Mouse (Mus musculus): ENCODE data around the gene Il21r. TPM values are rescaled to one million over a fixed set of nuclear protein-coding genes. Genes with fewer than 3 reads are reported as not detected.

Gene Il21r
- polyA plus RNA-seq, 1 experiment: 8.8 TPM

DNA sequence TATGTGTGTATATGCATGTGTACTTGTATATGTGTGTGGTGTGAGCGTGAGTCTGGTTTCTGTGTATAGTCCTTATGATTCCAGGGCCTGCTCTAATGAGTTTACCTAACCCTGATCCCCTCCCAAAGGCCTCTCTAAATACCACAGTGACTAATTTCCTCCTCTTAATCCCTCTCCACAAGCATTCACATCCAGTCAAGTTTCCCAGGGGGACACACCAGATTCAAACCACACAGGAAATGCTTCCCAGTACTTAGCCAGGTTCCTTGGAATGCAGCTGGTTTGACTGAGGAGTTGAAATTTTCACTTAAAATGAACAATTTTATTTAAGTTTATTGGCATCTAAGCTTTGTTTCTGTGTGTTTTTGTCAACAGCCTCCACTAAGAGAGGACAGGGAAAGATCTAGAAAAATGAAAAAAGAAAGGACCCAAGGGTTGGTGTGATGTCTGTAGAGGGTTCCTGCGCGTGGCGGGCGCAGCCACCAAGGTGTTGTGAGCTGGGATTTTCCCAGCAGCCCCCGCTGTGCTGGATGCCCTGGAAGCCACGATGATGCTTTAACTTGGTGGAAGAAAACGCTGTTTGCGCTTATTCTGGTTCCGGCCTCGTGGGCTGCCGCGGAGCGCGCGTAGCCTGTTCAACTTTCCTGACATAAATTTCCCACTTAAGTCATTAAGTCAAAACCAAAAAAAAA is 22.5 kb upstream of the Il21r start:
- peaks cover 25% of the 10 kb centered on the region for H3K4me1 ChIP-seq (ENCODE audit: control insufficient read depth, insufficient read depth, low read length)
- DNase-seq: no peak
- no peak for TF ChIP-seq CTCF (IDR thresholded peaks at IDR 0.05; ENCODE audit: insufficient read depth, low read length)
- H3K4me3 ChIP-seq (replicated peaks; ENCODE audit: extremely low read depth, low read depth, low read length): no peak overlapping the region
- WGBS: 5% methylated on average over 16 of the region's 16 CpGs

DNA sequence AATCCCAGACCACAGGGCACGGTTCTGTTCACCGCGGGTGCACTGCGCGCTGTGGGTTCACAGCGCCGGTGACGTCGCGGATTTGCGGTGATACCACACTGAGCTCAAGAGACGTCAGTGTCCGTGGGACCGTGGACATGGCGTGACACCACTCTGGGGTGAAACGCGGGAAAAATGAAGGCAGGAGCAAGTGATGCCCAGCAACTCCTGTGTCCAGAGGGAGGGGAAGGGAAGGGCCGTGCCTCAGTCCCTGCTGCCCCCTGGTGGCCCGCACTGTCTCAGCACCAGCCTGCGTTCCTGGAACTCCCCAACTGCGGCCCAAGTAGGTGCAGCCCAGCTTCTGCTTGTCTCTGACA is 21.9 kb upstream of the Il21r start:
- DNase-seq: peak; percentile 88
- peak; percentile 12; the same call in 1 of the 2 replicates for TF ChIP-seq POLR2A (IDR thresholded peaks at IDR 0.05; ENCODE audit: borderline replicate concordance, extremely low read depth, low read depth, low read length)
- peak; percentile 91 for TF ChIP-seq CTCF (IDR thresholded peaks at IDR 0.05; ENCODE audit: insufficient read depth, low read length)
- 1% methylated on average over 21 of the region's 21 CpGs for WGBS
- peak overlapping the region; percentile 54 for H3K4me3 ChIP-seq (replicated peaks; ENCODE audit: extremely low read depth, low read depth, low read length)
- peaks cover 25% of the 10 kb centered on the region for H3K4me1 ChIP-seq (ENCODE audit: control insufficient read depth, insufficient read depth, low read length)

DNA sequence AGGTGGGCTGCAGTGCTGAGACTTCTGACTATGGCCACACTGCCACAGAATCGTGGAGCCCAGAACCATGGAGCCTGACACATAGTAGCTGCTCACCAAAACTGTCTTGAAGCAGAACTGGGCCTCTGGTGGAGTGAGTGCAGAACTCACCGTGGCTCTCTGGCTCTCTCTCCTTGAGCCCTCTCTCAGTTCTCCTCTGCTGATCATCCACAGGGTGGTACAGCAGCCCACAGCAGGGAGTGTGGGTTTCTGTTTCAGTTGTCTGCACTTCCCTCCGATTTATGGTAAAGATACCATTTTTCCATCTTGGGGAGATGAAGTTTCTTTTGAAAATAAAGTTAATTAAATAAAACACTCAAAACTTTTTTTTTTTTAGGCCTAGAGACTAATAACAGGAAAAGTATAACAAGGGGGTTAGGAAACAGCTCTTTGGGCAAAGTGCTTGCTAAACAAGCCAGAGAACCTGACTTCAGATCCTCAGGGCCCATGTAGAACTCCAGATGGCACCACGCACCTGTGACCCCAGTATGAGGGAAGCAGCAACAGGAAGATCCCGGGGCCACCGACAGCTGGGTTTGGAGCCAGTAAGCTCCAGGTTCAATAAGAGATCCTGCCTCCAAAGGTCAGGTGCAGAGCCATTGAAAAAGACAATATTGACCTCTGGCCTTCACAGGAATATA is 19.8 kb upstream of the Il21r start:
- Histone ChIP-seq H3K4me1 (ENCODE audit: control insufficient read depth, insufficient read depth, low read length) (peaks cover 8% of the 10 kb centered on the region), H3K4me3 (replicated peaks; ENCODE audit: extremely low read depth, low read depth, low read length) (no peak overlapping the region)
- DNase-seq: no peak
- TF ChIP-seq POLR2A (IDR thresholded peaks at IDR 0.05; ENCODE audit: borderline replicate concordance, extremely low read depth, low read depth, low read length): no peak
- no peak for TF ChIP-seq CTCF (IDR thresholded peaks at IDR 0.05; ENCODE audit: insufficient read depth, low read length)
- WGBS: 58% methylated on average over 6 of the region's 6 CpGs

DNA sequence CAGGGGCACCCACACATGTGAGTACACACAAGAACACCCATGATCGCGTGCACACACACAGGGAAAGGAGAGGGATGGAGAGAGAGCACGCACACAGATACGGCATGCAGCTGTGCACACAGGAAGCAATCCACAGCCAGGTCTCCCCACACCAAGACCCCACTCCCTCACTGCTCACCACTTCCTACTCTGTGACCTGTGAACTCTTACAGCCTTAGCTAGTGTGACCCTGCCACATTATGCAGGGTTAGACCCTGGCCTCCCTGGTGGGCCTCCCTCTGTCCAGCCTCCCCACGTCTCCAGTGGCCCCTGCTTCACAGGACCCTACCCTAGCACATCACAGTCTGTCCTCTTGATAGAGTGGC is 19.2 kb upstream of the Il21r start:
- H3K4me1 ChIP-seq (ENCODE audit: control insufficient read depth, insufficient read depth, low read length): peaks cover 8% of the 10 kb centered on the region
- WGBS: 80% methylated on average over 5 of the region's 5 CpGs
- H3K4me3 ChIP-seq (replicated peaks; ENCODE audit: extremely low read depth, low read depth, low read length): no peak overlapping the region
- TF ChIP-seq POLR2A (IDR thresholded peaks at IDR 0.05; ENCODE audit: borderline replicate concordance, extremely low read depth, low read depth, low read length) (no peak), CTCF (IDR thresholded peaks at IDR 0.05; ENCODE audit: insufficient read depth, low read length) (no peak)
- DNase-seq: no peak

DNA sequence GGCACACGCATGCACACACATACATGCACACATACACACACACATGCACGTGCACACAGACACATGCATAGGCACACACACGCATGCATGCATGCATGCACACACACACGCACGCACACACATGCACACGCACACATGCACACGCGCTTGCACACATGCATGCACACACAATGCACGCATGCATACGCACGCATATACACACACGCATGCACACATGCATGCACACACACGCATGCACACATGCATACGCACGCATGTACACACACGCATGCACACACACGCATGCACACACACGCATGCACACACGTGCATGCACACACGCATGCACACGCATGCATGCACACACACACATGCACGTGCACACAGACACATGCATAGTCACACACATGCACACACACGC is 16.9 kb upstream of the Il21r start:
- H3K4me1 ChIP-seq (ENCODE audit: control insufficient read depth, insufficient read depth, low read length): no peaks in the 10 kb centered on the region; the same call in 1 of the 2 replicates
- no peak for DNase-seq
- WGBS: 97% methylated on average over 23 of the region's 23 CpGs
- H3K4me3 ChIP-seq (replicated peaks; ENCODE audit: extremely low read depth, low read depth, low read length): no peak overlapping the region
- TF ChIP-seq CTCF (IDR thresholded peaks at IDR 0.05; ENCODE audit: insufficient read depth, low read length): no peak
- no peak for TF ChIP-seq POLR2A (IDR thresholded peaks at IDR 0.05; ENCODE audit: borderline replicate concordance, extremely low read depth, low read depth, low read length)

DNA sequence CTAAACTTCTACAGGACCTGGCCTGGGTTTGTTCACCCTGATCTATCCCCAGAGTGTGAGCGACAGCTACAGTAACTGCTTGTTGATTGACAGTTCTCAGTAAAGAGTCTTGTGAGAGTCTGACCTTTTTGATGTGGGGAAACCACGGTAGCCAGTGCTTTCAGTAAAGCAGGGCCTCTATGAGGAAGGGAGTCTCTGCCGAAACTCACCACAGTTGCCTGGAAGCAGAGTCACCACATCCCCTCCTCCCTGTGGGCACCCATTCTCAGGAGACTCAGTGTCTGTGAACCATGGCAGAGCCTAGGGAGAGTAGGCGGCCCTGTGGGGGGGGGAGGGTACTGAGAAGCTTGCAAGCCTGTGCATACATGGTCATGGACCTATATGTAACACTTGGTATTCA is 14.5 kb upstream of the Il21r start:
- DNase-seq: no peak
- Histone ChIP-seq H3K4me3 (replicated peaks; ENCODE audit: extremely low read depth, low read depth, low read length) (no peak overlapping the region), H3K4me1 (ENCODE audit: control insufficient read depth, insufficient read depth, low read length) (no peaks in the 10 kb centered on the region)
- WGBS: 72% methylated on average over 4 of the region's 4 CpGs
- TF ChIP-seq POLR2A (IDR thresholded peaks at IDR 0.05; ENCODE audit: borderline replicate concordance, extremely low read depth, low read depth, low read length) (no peak), CTCF (IDR thresholded peaks at IDR 0.05; ENCODE audit: insufficient read depth, low read length) (no peak)

DNA sequence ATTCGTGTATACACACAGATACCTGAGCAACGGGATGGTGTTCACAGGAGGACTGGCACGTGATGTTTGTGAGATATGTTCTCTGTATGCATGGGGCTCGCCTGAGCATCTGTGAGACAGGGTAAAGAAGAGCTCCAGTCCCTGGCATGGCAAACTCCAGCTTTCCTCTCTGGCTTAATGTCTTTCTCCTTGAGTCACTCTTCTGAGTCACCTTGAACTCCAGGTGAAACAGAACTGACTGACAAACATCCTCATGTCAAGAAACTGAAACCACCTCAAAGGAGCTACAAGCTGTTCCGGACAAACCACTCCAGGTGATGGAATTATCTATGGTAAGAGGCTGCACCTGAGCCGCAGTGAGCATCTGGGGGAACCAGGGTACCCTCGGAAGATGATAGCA is 13.3 kb upstream of the Il21r start:
- H3K4me3 ChIP-seq (replicated peaks; ENCODE audit: extremely low read depth, low read depth, low read length): no peak overlapping the region
- H3K4me1 ChIP-seq (ENCODE audit: control insufficient read depth, insufficient read depth, low read length): no peaks in the 10 kb centered on the region
- WGBS: 82% methylated on average over 7 of the region's 7 CpGs
- DNase-seq: no peak
- TF ChIP-seq POLR2A (IDR thresholded peaks at IDR 0.05; ENCODE audit: borderline replicate concordance, extremely low read depth, low read depth, low read length): no peak
- TF ChIP-seq CTCF (IDR thresholded peaks at IDR 0.05; ENCODE audit: insufficient read depth, low read length): no peak

DNA sequence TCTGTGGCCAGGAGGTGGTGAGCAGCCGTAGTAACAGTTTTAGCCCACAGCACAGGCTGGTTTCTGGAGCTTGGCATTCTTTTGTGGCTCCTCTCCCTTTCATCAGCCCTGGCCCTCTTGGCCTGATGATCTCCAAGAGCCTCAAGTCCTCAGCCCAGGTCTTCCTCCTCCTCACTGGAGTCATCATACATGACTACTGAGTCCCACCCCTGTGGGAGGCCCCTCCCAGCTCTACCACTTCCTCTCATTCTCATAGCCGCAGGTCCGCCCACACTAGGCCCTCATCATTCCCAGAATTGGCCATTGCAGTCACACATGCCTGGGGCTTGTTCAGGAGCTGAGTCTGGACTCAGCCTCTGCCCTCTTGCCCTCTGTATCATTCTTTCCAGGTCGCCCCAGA is 9.4 kb upstream of the Il21r start:
- Histone ChIP-seq H3K4me1 (ENCODE audit: control insufficient read depth, insufficient read depth, low read length) (no peaks in the 10 kb centered on the region), H3K4me3 (replicated peaks; ENCODE audit: extremely low read depth, low read depth, low read length) (no peak overlapping the region)
- no peak for TF ChIP-seq CTCF (IDR thresholded peaks at IDR 0.05; ENCODE audit: insufficient read depth, low read length)
- TF ChIP-seq POLR2A (IDR thresholded peaks at IDR 0.05; ENCODE audit: borderline replicate concordance, extremely low read depth, low read depth, low read length): no peak
- WGBS: 70% methylated on average over 4 of the region's 4 CpGs
- no peak for DNase-seq

DNA sequence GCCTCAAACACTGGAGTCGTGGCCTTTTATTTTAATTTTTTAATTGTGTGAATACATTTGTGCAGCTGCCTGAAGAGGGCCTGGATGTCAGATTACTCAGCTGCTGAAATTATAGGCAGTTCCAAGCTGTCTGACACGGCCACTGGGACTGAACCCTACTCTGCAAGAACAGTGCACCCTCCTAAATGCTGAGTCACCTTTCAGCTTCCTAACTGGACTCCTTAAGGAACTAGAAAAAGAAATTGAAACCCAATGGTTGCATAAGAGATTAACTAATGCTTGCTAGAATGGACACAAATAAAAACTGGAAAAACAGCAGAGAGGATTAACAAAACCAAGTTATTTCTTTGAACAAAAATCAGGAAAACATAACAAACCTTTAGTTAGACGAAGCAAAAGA is 6.8 kb upstream of the Il21r start:
- DNase-seq: no peak

DNA sequence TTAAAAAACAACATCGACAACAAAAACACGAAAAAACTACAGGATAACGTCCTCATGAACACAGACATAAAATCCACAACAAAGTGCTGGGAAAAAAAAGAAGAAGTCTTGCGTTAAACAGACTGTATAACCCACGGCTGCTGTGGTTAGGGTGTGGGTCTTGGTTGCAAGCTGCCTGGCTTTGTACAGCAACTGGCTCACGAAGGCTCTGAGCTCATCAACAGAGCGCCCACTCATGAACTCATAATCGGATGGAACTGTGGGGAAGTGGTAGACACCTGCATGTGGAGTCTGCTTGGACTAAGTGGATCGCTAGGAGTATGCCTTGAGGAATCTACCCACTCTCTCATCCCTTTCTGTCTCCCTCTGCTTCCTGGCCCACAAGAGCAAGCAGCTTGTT is 6.1 kb upstream of the Il21r start:
- TF ChIP-seq POLR2A (IDR thresholded peaks at IDR 0.05; ENCODE audit: borderline replicate concordance, extremely low read depth, low read depth, low read length) (no peak), CTCF (IDR thresholded peaks at IDR 0.05; ENCODE audit: insufficient read depth, low read length) (no peak)
- WGBS: 81% methylated on average over 9 of the region's 9 CpGs
- no peak for DNase-seq
- H3K4me1 ChIP-seq (ENCODE audit: control insufficient read depth, insufficient read depth, low read length): no peaks in the 10 kb centered on the region
- H3K4me3 ChIP-seq (replicated peaks; ENCODE audit: extremely low read depth, low read depth, low read length): no peak overlapping the region

More for the DNA sequence above, 6.8 kb upstream of the Il21r start:
- TF ChIP-seq POLR2A (IDR thresholded peaks at IDR 0.05; ENCODE audit: borderline replicate concordance, extremely low read depth, low read depth, low read length) (no peak), CTCF (IDR thresholded peaks at IDR 0.05; ENCODE audit: insufficient read depth, low read length) (no peak)
- WGBS: 44% methylated on average over 3 of the region's 3 CpGs
- H3K4me1 ChIP-seq (ENCODE audit: control insufficient read depth, insufficient read depth, low read length): no peaks in the 10 kb centered on the region
- no peak overlapping the region for H3K4me3 ChIP-seq (replicated peaks; ENCODE audit: extremely low read depth, low read depth, low read length)
